Mouse (Mus musculus): ENCODE measurements around the gene Cgn.

DNA sequence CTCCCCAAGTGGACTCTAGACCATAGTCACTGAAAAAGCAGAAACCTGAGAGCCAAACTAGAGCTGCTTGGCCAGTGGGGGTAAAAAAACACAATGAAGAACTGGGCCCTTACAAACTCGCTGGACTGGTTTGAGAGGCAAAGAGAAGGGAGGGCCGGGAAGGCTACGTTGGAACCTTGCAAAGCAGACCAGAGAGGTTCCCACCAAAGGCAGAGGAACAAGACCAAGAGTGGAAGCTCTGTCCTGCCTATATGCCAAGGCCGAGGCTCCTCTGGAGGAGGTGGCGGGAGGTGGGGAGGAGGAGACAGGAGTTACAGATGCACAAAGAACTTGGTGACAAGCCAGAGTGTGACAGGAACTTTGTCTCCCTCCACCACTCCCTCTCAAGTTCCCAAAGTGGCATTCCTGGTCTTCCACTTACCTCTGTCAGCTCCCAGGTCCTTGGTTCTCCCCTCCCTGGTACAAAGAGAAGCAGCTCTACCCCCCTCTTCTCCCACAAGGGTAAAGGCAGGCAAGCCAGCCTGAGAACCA, 2.1 kb downstream of the Cgn start:
- no peak for TF ChIP-seq POLR2AphosphoS5 (IDR thresholded peaks at IDR 0.05; ENCODE audit: borderline replicate concordance, low read depth, low read length)
- no peak for TF ChIP-seq USF1 (IDR thresholded peaks at IDR 0.05; ENCODE audit: low read depth, low read length)
- TF ChIP-seq SMC3 (IDR thresholded peaks at IDR 0.05; ENCODE audit: low read depth, low read length), result no peak
- TF ChIP-seq POLR2A (IDR thresholded peaks at IDR 0.05; ENCODE audit: control insufficient read depth in 1 of 2, insufficient read depth in 1 of 2, low read depth in 1 of 2, low read length in 2 of 2, poor library complexity in 1 of 2), result no peak
- TF ChIP-seq MAX (IDR thresholded peaks at IDR 0.05; ENCODE audit: low read length), result no peak
- TF ChIP-seq MYC (IDR thresholded peaks at IDR 0.05; ENCODE audit: low read depth, low read length), result no peak
- TF ChIP-seq MAFK (IDR thresholded peaks at IDR 0.05; ENCODE audit: borderline replicate concordance, low read depth, low read length), result no peak
- TF ChIP-seq CTCF (IDR thresholded peaks at IDR 0.05 in 2 of 3, conservative IDR thresholded peaks at IDR 0.05 in 1 of 3; ENCODE audit: control insufficient read depth in 1 of 3, insufficient read depth in 1 of 3, low read depth in 2 of 3, low read length in 3 of 3, poor library complexity in 1 of 3, severe bottlenecking in 1 of 3), result no peak
- no peak for TF ChIP-seq TCF12 (IDR thresholded peaks at IDR 0.05; ENCODE audit: low read depth, low read length)
